Mouse (Mus musculus) forebrain, embryonic 15.5 days (tissue): ENCODE measurements at regions not wholly inside any gene's neighbourhood (a gene's known extent, or its start where the extent isn't known, plus 50 kb on each side); places are given as distances from the start of the nearest gene placed in this dataset.

Experiments used
- ATAC-seq: fragments of 200-750 bp; cut with Nextera tagmentation; replicated peaks from 2 replicates; pipeline ENCODE4 v1.8.0; 2017; ENCODE audit warnings: mild to moderate bottlenecking, moderate TSS enrichment, moderate library complexity
- H3K27ac ChIP-seq: fragments of 300-500 bp; sonication (generic); replicated peaks from 2 replicates; pipeline ENCODE4 v1.5.1; 2015; ENCODE audit warnings: mild to moderate bottlenecking, inconsistent platforms
- H3K27me3 ChIP-seq: fragments of 300-500 bp; sonication (generic); 2 replicates; pipeline ENCODE4 v1.6.1; 2015; ENCODE audit warnings: inconsistent platforms
- H3K36me3 ChIP-seq: fragments of 300-500 bp; sonication (generic); 2 replicates; pipeline ENCODE4 v1.6.1; 2015; ENCODE audit warnings: mild to moderate bottlenecking, inconsistent platforms
- H3K4me1 ChIP-seq: fragments of 300-500 bp; sonication (generic); 2 replicates; pipeline ENCODE4 v1.6.1; 2015; ENCODE audit warnings: inconsistent platforms
- H3K4me2 ChIP-seq: fragments of 300-500 bp; sonication (generic); replicated peaks from 2 replicates; pipeline ENCODE4 v1.6.1; 2015; ENCODE audit warnings: mild to moderate bottlenecking, inconsistent platforms
- H3K4me3 ChIP-seq: fragments of 300-500 bp; sonication (generic); 2 replicates; pipeline ENCODE4 v1.5.1; 2015; ENCODE audit warnings: mild to moderate bottlenecking, inconsistent platforms
- H3K9ac ChIP-seq: fragments of 300-500 bp; sonication (generic); replicated peaks from 2 replicates; pipeline ENCODE4 v1.6.1; 2015; ENCODE audit warnings: mild to moderate bottlenecking, inconsistent platforms
- H3K9me3 ChIP-seq: fragments of 300-500 bp; sonication (generic); 2 replicates; pipeline ENCODE4 v1.6.1; 2016; ENCODE audit warnings: inconsistent platforms
- WGBS: fragments of 180-500 bp; shearing (Covaris S2); methylation state at CpG from one replicate; pipeline ENCODE4 v1.1.7; 2015; ENCODE audit warnings: mixed read lengths; 5-methylcytosine and 5-hydroxymethylcytosine counted together

GRCm38 (mm10) chr16:47081896-47082295 lies 583.6 kb upstream of the Nectin3 start:
- Histone ChIP-seq H3K9me3 (no peaks in the 10 kb centered on the region), H3K27ac (no peak overlapping the region), H3K4me1 (no peaks in the 10 kb centered on the region), H3K4me2 (no peak overlapping the region), H3K27me3 (no peaks in the 10 kb centered on the region), H3K9ac (no peak overlapping the region), H3K36me3 (no peaks in the 10 kb centered on the region), H3K4me3 (no peak overlapping the region)
- 93% methylated on average over 4 of the region's 4 CpGs for WGBS
- no peak for ATAC-seq

- Histone ChIP-seq H3K9ac (no peak overlapping the region), H3K4me3 (no peak overlapping the region), H3K4me2 (no peak overlapping the region), H3K36me3 (no peaks in the 10 kb centered on the region), H3K9me3 (no peaks in the 10 kb centered on the region), H3K4me1 (no peaks in the 10 kb centered on the region), H3K27me3 (no peaks in the 10 kb centered on the region), H3K27ac (no peak overlapping the region)
- ATAC-seq = no peak
- 29% methylated on average over 2 of the region's 2 CpGs for WGBS
These were observed 582.0 kb upstream of the Nectin3 start for GRCm38 (mm10) chr16:47080330-47080729.

- Histone ChIP-seq H3K4me1 (no peaks in the 10 kb centered on the region), H3K27me3 (no peaks in the 10 kb centered on the region), H3K36me3 (no peaks in the 10 kb centered on the region), H3K9ac (no peak overlapping the region), H3K27ac (no peak overlapping the region), H3K4me3 (no peak overlapping the region), H3K4me2 (no peak overlapping the region), H3K9me3 (no peaks in the 10 kb centered on the region)
- WGBS = 75% methylated on average over 8 of the region's 8 CpGs
- peak; percentile 66; the same call in 1 of the 2 replicates for ATAC-seq
These were observed 561.1 kb upstream of the Nectin3 start for GRCm38 (mm10) chr16:47059293-47059963.

GRCm38 (mm10) chr16:47058811-47059210 lies 560.5 kb upstream of the Nectin3 start:
- Histone ChIP-seq H3K27me3 (no peaks in the 10 kb centered on the region), H3K4me1 (no peaks in the 10 kb centered on the region), H3K9ac (no peak overlapping the region), H3K9me3 (no peaks in the 10 kb centered on the region), H3K36me3 (no peaks in the 10 kb centered on the region), H3K4me2 (no peak overlapping the region), H3K27ac (no peak overlapping the region), H3K4me3 (no peak overlapping the region)
- 77% methylated on average over 5 of the region's 5 CpGs for WGBS
- no peak for ATAC-seq

GRCm38 (mm10) chr16:47025971-47026370 lies 527.6 kb upstream of the Nectin3 start:
- Histone ChIP-seq H3K27ac (no peak overlapping the region), H3K9ac (no peak overlapping the region), H3K4me3 (no peak overlapping the region), H3K36me3 (no peaks in the 10 kb centered on the region), H3K27me3 (no peaks in the 10 kb centered on the region), H3K9me3 (no peaks in the 10 kb centered on the region), H3K4me2 (no peak overlapping the region), H3K4me1 (no peaks in the 10 kb centered on the region)
- ATAC-seq = no peak

GRCm38 (mm10) chr16:47017486-47017885 lies 519.2 kb upstream of the Nectin3 start:
- H3K4me2 ChIP-seq = no peak overlapping the region
- no peak overlapping the region for H3K4me3 ChIP-seq
- no peak overlapping the region for H3K9ac ChIP-seq
- 86% methylated on average over 3 of the region's 3 CpGs for WGBS
- H3K36me3 ChIP-seq = no peaks in the 10 kb centered on the region
- no peak overlapping the region for H3K27ac ChIP-seq
- H3K9me3 ChIP-seq = no peaks in the 10 kb centered on the region
- no peak for ATAC-seq
- H3K27me3 ChIP-seq = no peaks in the 10 kb centered on the region
- H3K4me1 ChIP-seq = no peaks in the 10 kb centered on the region

GRCm38 (mm10) chr16:46982910-46983600 lies 484.7 kb upstream of the Nectin3 start:
- WGBS = 15% methylated on average over 6 of the region's 6 CpGs
- Histone ChIP-seq H3K27me3 (no peaks in the 10 kb centered on the region), H3K4me3 (no peak overlapping the region), H3K4me2 (no peak overlapping the region), H3K9me3 (no peaks in the 10 kb centered on the region), H3K4me1 (peaks cover 10% of the 10 kb centered on the region), H3K9ac (no peak overlapping the region), H3K27ac (no peak overlapping the region), H3K36me3 (no peaks in the 10 kb centered on the region)
- ATAC-seq = peak; percentile 87

GRCm38 (mm10) chr16:46982272-46982909 lies 484.1 kb upstream of the Nectin3 start:
- H3K4me2 ChIP-seq = no peak overlapping the region
- ATAC-seq = peak; percentile 81
- H3K36me3 ChIP-seq = no peaks in the 10 kb centered on the region
- no peak overlapping the region for H3K4me3 ChIP-seq
- H3K9ac ChIP-seq = no peak overlapping the region
- 11% methylated on average over 5 of the region's 5 CpGs for WGBS
- H3K4me1 ChIP-seq = peaks cover 10% of the 10 kb centered on the region
- no peaks in the 10 kb centered on the region for H3K9me3 ChIP-seq
- H3K27me3 ChIP-seq = no peaks in the 10 kb centered on the region
- no peak overlapping the region for H3K27ac ChIP-seq

GRCm38 (mm10) chr16:46965741-46966140 lies 467.4 kb upstream of the Nectin3 start:
- Histone ChIP-seq H3K4me3 (no peak overlapping the region), H3K27ac (no peak overlapping the region), H3K9me3 (no peaks in the 10 kb centered on the region), H3K36me3 (no peaks in the 10 kb centered on the region), H3K4me1 (no peaks in the 10 kb centered on the region), H3K27me3 (no peaks in the 10 kb centered on the region), H3K9ac (no peak overlapping the region), H3K4me2 (no peak overlapping the region)
- no peak for ATAC-seq
- 91% methylated on average over 7 of the region's 7 CpGs for WGBS

- Histone ChIP-seq H3K4me3 (no peak overlapping the region), H3K9ac (no peak overlapping the region)
- WGBS = 97% methylated on average over 1 of the region's 1 CpGs
These were observed 458.7 kb upstream of the Nectin3 start for GRCm38 (mm10) chr16:46956990-46957389.

GRCm38 (mm10) chr16:46926060-46926459 lies 427.7 kb upstream of the Nectin3 start:
- ATAC-seq = no peak
- no peak overlapping the region for H3K9ac ChIP-seq
- no peak overlapping the region for H3K4me3 ChIP-seq
- H3K27ac ChIP-seq = no peak overlapping the region
- H3K4me2 ChIP-seq = no peak overlapping the region
- no peaks in the 10 kb centered on the region for H3K4me1 ChIP-seq
- WGBS = 72% methylated on average over 3 of the region's 3 CpGs
- no peaks in the 10 kb centered on the region for H3K36me3 ChIP-seq
- H3K27me3 ChIP-seq = no peaks in the 10 kb centered on the region
- no peaks in the 10 kb centered on the region for H3K9me3 ChIP-seq

More at GRCm38 (mm10) chr16:46956990-46957389, 458.7 kb upstream of the Nectin3 start:
- no peak for ATAC-seq
- H3K36me3 ChIP-seq = no peaks in the 10 kb centered on the region
- H3K4me1 ChIP-seq = no peaks in the 10 kb centered on the region
- no peaks in the 10 kb centered on the region for H3K9me3 ChIP-seq
- no peaks in the 10 kb centered on the region for H3K27me3 ChIP-seq
- H3K27ac ChIP-seq = no peak overlapping the region
- H3K4me2 ChIP-seq = no peak overlapping the region

- no peaks in the 10 kb centered on the region for H3K27me3 ChIP-seq
- no peaks in the 10 kb centered on the region for H3K36me3 ChIP-seq
- H3K9me3 ChIP-seq = no peaks in the 10 kb centered on the region
- no peaks in the 10 kb centered on the region for H3K4me1 ChIP-seq
- no peak overlapping the region for H3K27ac ChIP-seq
- ATAC-seq = peak; percentile 74; the same call in 1 of the 2 replicates
- H3K4me3 ChIP-seq = no peak overlapping the region
- WGBS = 9% methylated on average over 2 of the region's 2 CpGs
- H3K4me2 ChIP-seq = no peak overlapping the region
- no peak overlapping the region for H3K9ac ChIP-seq
These were observed 396.4 kb upstream of the Nectin3 start for GRCm38 (mm10) chr16:46894576-46895203.
